Mouse (Mus musculus) hindbrain, embryonic 14.5 days (tissue): Measurements from ENCODE around the gene Myt1l. TPM values are rescaled to one million over a fixed set of nuclear protein-coding genes. Genes with fewer than 3 reads are reported as not detected.

Source experiments
- ATAC-seq: fragments of 200-750 bp; cut with Nextera tagmentation; 2 replicates; pipeline ENCODE4 v1.8.0; 2017; ENCODE audit warnings: moderate number of reproducible peaks, mild to moderate bottlenecking, moderate TSS enrichment, moderate library complexity; ENCODE audit not compliant: low FRiP score
- DNase-seq: peaks from one replicate; pipeline ENCODE4 v3.0.0-alpha.2; 2015; ENCODE audit warnings: low spot score
- H3K27ac ChIP-seq: fragments of 300-500 bp; sonication (generic); 2 replicates; pipeline ENCODE4 v1.5.1; 2014; ENCODE audit warnings: mild to moderate bottlenecking, moderate library complexity
- H3K27me3 ChIP-seq: fragments of 300-500 bp; sonication (generic); 2 replicates; pipeline ENCODE4 v1.6.1; 2014; ENCODE audit warnings: mild to moderate bottlenecking, low read length, mixed read lengths; ENCODE audit not compliant: control insufficient read depth, insufficient read depth
- H3K36me3 ChIP-seq: fragments of 300-500 bp; sonication (generic); replicated peaks from 2 replicates; pipeline ENCODE4 v1.6.1; 2014; ENCODE audit not compliant: control insufficient read depth, insufficient read depth
- H3K4me1 ChIP-seq: fragments of 300-500 bp; sonication (generic); replicated peaks from 2 replicates; pipeline ENCODE4 v1.6.1; 2014; ENCODE audit warnings: antibody characterized with exemption, low read length, mixed read lengths; ENCODE audit not compliant: control insufficient read depth, insufficient read depth
- H3K4me2 ChIP-seq: fragments of 300-500 bp; sonication (generic); replicated peaks from 2 replicates; pipeline ENCODE4 v1.6.1; 2014; ENCODE audit warnings: mild to moderate bottlenecking, moderate library complexity
- H3K4me3 ChIP-seq: fragments of 300-500 bp; sonication (generic); replicated peaks from 2 replicates; pipeline ENCODE4 v1.5.1; 2014; ENCODE audit warnings: mild to moderate bottlenecking, low read length
- H3K9ac ChIP-seq: fragments of 300-500 bp; sonication (generic); 2 replicates; pipeline ENCODE4 v1.6.1; 2014
- H3K9me3 ChIP-seq: fragments of 300-500 bp; sonication (generic); 2 replicates; pipeline ENCODE4 v1.6.1; 2016; ENCODE audit warnings: low read length; ENCODE audit not compliant: control insufficient read depth
- WGBS: fragments of 180-500 bp; shearing (Covaris S2); extraction: QIAGEN DNeasy Blood & Tissue Kit; methylation state at CpG from one replicate; pipeline ENCODE4 v1.1.7; 2014; 5-methylcytosine and 5-hydroxymethylcytosine counted together
- polyA plus RNA-seq: library from polyadenylated mRNA; unstranded; fragments of >200 nt; fragmentation: Nextera tagmentation; extraction: Ambion mirVana; gene quantifications from 2 replicates; pipeline ENCODE4 v1.2.1, GENCODE M21; 2014

Gene Myt1l
- polyA plus RNA-seq, 1 experiment from 2014 or later: 202 TPM

DNA sequence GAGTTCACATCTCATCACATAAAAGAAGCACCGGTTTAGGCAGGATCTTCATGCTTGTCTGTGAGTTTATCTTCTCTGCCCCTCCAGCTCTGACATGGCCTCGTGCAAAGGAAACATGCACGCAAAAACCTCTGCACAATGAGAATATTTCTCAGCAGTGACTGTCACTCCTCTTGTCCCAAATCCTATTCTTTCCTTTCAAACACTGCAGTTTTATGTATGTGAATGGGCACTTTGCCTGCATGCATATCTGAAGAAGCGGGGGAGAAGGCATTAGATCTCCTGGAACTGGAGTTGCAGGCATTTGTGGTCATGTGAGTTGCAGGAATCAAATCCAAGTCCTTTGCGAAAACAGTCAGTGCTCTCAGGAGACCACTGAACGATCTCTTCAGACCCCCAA is 73.0 kb downstream of the Myt1l start:
- Histone ChIP-seq H3K9ac (no peak overlapping the region), H3K36me3 (peaks cover 9% of the 10 kb centered on the region; the same call in 1 of the 2 replicates), H3K4me3 (no peak overlapping the region)

DNA sequence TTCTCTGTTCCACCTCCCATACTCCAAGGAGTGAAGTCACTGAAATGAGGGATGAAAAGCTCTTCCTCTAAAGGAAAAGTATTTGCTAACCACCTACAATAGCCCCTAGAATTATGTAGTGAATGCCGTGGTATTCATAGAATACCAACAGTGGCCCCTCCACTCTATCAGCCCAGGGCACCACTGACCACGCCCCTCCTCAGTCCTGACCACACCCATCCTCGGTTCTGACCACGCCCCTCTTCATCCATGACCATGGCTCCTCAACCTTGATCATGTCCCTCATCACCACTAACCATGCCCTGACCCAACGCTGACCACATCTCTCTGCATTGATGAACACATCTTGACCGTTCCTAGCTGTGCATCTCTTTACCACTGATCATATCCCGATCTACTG is 76.5 kb downstream of the Myt1l start:
- 85% methylated on average over 7 of the region's 7 CpGs for WGBS
- Histone ChIP-seq H3K9me3 (no peaks in the 10 kb centered on the region), H3K4me3 (no peak overlapping the region), H3K4me1 (no peaks in the 10 kb centered on the region; the same call in 1 of the 2 replicates), H3K27me3 (no peaks in the 10 kb centered on the region), H3K36me3 (peaks cover 4% of the 10 kb centered on the region), H3K27ac (no peak overlapping the region), H3K4me2 (no peak overlapping the region), H3K9ac (no peak overlapping the region)
- no peak for DNase-seq
- ATAC-seq: 0 out of 2 replicates have a peak, but pooled peaks have one; percentile 14

More for the DNA sequence above, 73.0 kb downstream of the Myt1l start:
- DNase-seq: no peak
- H3K9me3 ChIP-seq: no peaks in the 10 kb centered on the region
- no peak overlapping the region for H3K4me2 ChIP-seq
- H3K27ac ChIP-seq: no peak overlapping the region
- H3K4me1 ChIP-seq: no peaks in the 10 kb centered on the region
- no peaks in the 10 kb centered on the region for H3K27me3 ChIP-seq
- WGBS: 77% methylated on average over 6 of the region's 6 CpGs
- ATAC-seq: no peak

DNA sequence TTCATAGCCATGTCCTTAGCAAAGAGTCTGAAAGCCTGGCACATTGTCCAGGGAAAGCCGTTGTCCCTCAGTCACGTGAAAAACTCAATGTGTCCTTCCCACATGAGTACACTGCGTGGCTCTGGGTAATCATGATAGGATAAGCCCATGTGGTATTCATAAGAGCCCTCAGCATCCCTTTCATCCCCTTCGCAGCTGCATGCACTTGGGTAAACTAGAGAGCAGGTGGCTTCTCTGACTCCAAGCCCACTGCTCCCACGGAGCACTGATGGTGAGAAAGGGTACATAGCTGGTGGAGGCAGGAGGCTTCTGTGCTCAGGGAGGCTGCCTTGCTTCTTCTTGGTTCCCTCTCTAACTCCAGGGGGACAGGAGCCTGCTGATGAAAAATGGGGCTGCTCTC is 76.9 kb downstream of the Myt1l start:
- no peak overlapping the region for H3K4me2 ChIP-seq
- no peak overlapping the region for H3K27ac ChIP-seq
- no peak overlapping the region for H3K4me3 ChIP-seq
- H3K9ac ChIP-seq: no peak overlapping the region
- no peaks in the 10 kb centered on the region; the same call in 1 of the 2 replicates for H3K4me1 ChIP-seq
- no peaks in the 10 kb centered on the region for H3K9me3 ChIP-seq
- ATAC-seq (no peak), DNase-seq (no peak)
- H3K27me3 ChIP-seq: no peaks in the 10 kb centered on the region
- H3K36me3 ChIP-seq: peaks cover 4% of the 10 kb centered on the region
- 91% methylated on average over 5 of the region's 5 CpGs for WGBS

DNA sequence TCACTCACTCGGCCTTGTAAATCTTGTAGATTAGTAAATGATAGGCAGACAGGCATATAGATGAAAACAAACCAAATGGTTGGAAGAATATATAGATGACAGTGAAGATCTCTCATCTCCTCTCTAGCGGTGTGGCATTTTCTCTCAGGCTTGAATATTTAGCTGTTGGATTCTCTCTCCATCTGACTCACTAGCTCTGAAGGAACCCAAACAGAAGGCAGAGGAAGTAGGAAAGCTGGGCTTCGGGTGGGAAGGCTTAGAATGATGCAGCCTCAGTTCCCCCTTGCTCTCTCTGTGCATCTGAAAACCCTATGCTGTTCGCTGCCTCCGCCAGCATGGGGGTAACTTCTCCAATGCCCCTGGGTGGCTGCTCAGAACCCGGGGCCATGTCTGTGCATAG is 78.0 kb downstream of the Myt1l start:
- H3K4me2 ChIP-seq: no peak overlapping the region
- no peaks in the 10 kb centered on the region; the same call in 1 of the 2 replicates for H3K4me1 ChIP-seq
- WGBS: 79% methylated on average over 6 of the region's 6 CpGs
- no peaks in the 10 kb centered on the region for H3K9me3 ChIP-seq
- no peak overlapping the region for H3K9ac ChIP-seq
- no peak overlapping the region for H3K27ac ChIP-seq
- ATAC-seq (no peak), DNase-seq (no peak)
- H3K27me3 ChIP-seq: no peaks in the 10 kb centered on the region
- H3K4me3 ChIP-seq: no peak overlapping the region
- peaks cover 4% of the 10 kb centered on the region for H3K36me3 ChIP-seq

DNA sequence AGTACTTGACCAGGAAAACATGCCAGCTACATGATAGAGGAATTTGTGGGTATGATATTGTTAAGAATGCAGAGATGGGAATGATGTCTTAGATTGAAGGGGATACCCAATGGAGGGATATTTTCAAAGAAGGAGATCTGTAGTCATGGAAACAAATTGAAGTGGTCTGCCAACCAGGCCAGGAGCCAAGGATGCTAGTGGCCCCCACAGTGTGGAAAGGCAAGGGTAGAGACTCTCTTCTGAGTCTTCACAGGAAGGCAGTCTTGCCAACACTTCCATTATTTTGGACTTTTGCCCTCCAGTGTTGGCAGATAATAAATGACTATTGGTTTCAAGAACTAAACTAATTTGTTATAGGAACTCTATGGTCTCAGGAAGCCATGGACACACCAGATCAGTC is 89.6 kb downstream of the Myt1l start:
- 0 out of 2 replicates have a peak, but pooled peaks cover 3% of the 10 kb centered on the region for H3K4me1 ChIP-seq
- no peaks in the 10 kb centered on the region for H3K36me3 ChIP-seq
- H3K9me3 ChIP-seq: no peaks in the 10 kb centered on the region
- no peak for ATAC-seq
- H3K27me3 ChIP-seq: no peaks in the 10 kb centered on the region
- no peak overlapping the region for H3K4me3 ChIP-seq
- no peak overlapping the region for H3K9ac ChIP-seq
- H3K27ac ChIP-seq: no peak overlapping the region
- no peak overlapping the region for H3K4me2 ChIP-seq
- no peak for DNase-seq

DNA sequence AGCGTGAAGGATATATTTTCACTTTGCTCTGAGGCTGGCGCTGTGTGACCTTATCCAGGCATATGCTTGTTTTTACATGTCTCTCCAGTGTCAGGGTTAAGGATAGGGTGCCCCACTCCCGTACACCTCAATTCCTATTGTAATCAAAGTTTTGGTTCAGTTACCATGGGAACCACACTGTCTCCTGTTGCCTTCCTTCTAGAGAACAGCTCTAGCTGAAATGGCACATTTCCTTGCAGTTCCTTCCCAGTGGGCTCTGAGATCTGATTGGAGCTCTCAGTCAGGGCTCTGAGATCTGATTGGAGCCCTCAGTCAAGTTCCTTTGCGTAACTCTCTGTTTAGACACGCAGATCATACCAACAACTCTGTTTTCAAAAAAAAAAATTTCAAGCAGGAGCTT is 93.3 kb downstream of the Myt1l start:
- Histone ChIP-seq H3K9me3 (no peaks in the 10 kb centered on the region), H3K27me3 (no peaks in the 10 kb centered on the region), H3K4me1 (0 out of 2 replicates have a peak, but pooled peaks cover 7% of the 10 kb centered on the region), H3K36me3 (no peaks in the 10 kb centered on the region), H3K27ac (no peak overlapping the region), H3K4me3 (no peak overlapping the region), H3K9ac (no peak overlapping the region), H3K4me2 (no peak overlapping the region)
- 69% methylated on average over 5 of the region's 5 CpGs for whole genome bisulfite sequencing
- DNase-seq (no peak), ATAC-seq (no peak)

DNA sequence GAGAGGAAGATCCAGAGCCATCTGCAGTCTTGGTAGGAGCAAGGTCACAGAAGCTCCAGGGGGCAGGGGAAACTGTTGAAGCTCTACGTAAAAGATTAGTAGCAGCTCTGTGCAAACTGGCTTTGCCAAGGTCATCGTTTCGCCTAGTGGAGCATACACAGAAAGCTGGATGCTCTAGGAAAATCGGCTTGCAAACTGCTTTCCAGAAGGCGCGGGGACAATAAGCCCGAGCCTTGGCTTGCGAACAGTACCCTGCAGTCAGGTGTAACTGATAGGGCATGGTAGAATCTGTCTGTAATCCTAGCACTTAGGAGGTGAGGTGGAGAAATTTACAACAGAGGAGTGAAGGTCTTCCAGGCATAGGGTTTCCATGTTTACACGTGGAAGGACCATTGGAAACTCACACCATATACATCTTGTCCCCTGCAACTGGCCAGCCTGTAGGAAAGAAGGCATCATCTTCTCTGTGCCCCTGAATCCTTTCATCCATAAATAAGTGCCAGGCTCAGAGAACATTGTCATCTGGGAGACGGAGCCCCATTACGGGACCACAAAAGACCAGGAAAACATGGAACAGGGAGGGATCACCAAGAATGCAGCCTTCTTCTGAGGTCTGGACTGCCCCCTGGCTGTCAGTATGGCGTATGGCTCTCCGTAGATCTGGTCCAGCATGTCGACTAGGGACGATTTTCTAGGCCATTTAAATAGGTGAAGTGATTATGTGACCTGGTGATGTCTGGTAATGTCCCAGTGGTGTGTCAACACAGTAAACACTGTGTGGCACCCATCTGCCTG is 100.0 kb downstream of the Myt1l start:
- H3K9me3 ChIP-seq: no peaks in the 10 kb centered on the region
- no peak overlapping the region for H3K9ac ChIP-seq
- no peak overlapping the region for H3K4me3 ChIP-seq
- H3K4me2 ChIP-seq: no peak overlapping the region
- no peak for ATAC-seq
- H3K27me3 ChIP-seq: no peaks in the 10 kb centered on the region
- peaks cover 28% of the 10 kb centered on the region for H3K4me1 ChIP-seq
- peak overlapping the region; percentile 51; the same call in 1 of the 2 replicates for H3K27ac ChIP-seq
- no peaks in the 10 kb centered on the region for H3K36me3 ChIP-seq
- WGBS: 60% methylated on average over 15 of the region's 15 CpGs
- no peak for DNase-seq

DNA sequence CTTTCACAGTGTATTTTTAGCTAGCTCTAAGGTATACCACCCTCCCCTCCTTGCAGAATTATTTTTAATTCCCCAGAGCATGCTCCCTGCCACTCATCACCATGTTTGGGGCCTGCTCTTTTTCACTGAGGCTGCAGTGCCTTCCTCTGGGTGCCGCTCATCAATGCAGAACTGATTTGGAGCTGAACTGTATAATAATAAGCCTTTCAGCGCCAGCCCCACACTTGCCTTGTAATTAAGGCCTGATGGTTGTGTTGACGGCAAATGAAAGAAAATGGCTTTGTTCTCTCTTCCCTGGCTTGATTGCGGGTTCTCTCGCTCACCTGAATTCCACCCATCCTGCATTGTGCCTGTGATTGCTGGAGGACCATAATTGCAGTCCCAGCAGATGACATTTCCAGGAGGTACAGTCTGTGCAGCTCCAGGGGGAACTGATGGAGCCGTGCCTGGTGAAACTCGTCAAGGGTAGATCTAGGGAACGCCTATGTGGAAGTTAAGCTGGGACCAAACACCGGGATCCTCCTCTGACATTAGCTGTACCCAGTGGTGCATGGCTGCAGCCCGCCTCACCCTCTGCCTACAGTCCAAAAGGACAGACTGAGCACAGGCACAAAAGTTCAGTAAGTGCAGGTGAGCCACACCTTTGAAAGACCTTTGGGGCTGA is 101.8 kb downstream of the Myt1l start:
- Histone ChIP-seq H3K4me1 (peaks cover 28% of the 10 kb centered on the region), H3K9ac (peak overlapping the region; percentile 12), H3K27me3 (no peaks in the 10 kb centered on the region), H3K36me3 (no peaks in the 10 kb centered on the region), H3K9me3 (no peaks in the 10 kb centered on the region), H3K4me3 (no peak overlapping the region), H3K27ac (peak overlapping the region; percentile 83), H3K4me2 (no peak overlapping the region)
- 29% methylated on average over 10 of the region's 10 CpGs for WGBS
- ATAC-seq (peak; percentile 46; the same call in 1 of the 2 replicates), DNase-seq (no peak)

DNA sequence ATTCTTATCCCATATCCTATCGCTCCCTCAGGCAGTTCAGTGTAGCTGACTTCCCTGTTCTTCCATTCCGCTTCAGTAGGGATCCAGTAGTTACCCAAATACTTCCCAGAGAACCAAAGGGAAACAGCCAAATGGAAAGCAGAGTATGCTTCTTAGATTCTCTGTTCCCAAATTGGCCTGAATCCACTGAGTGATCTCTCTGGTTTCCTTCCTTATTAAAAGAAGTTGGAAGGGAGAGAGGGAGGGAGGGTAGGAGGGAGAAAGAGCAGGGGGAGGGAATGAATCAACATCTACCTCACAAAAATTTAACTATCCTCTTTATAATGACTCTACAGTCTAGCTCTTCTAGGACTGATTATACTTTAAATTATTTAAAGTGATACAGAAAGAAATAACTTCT is 106.3 kb downstream of the Myt1l start:
- Histone ChIP-seq H3K4me3 (no peak overlapping the region), H3K36me3 (no peaks in the 10 kb centered on the region), H3K9ac (no peak overlapping the region), H3K27ac (no peak overlapping the region; the same call in 1 of the 2 replicates), H3K27me3 (no peaks in the 10 kb centered on the region), H3K4me1 (peaks cover 18% of the 10 kb centered on the region), H3K9me3 (no peaks in the 10 kb centered on the region), H3K4me2 (no peak overlapping the region)
- DNase-seq: no peak
- WGBS: 93% methylated on average over 2 of the region's 2 CpGs
- ATAC-seq: no peak
